Mouse (Mus musculus) heart, postnatal 25 days (tissue): Measurements from ENCODE around the gene Ostm1. TPM values are rescaled to one million over a fixed set of nuclear protein-coding genes. Genes with fewer than 3 reads are reported as not detected.

Source experiments
- DNase-seq: peaks from one replicate; pipeline ENCODE4 v3.0.0; 2022; ENCODE audit warnings: low spot score
- intact Hi-C: fragments of 180-260 bp; cut with DNase I; formaldehyde crosslinking; loops from one replicate; pipeline ENCODE4 v1.15.1; 2025
- total RNA-seq, 2 experiments: library from RNA; stranded (reverse); gene quantifications; 2 replicates each; pipeline ENCODE4 v1.2.3; 2021

Ostm1 gene
- total RNA-seq, 2 experiments from 2014 or later, result 16.0 to 16.6 TPM

GRCm38 (mm10) chr10:42581694-42582565 is 1.7 kb upstream of the Ostm1 start:
- DNase-seq, result no peak
- intact Hi-C loops, result loop anchor here (2.0 kb wide), 1 partner anchor 51 kb away; no protein-coding TSS in a partner anchor

- intact Hi-C loops, result loop anchor here (2.0 kb wide), 1 partner anchor 50 kb away; no protein-coding TSS in a partner anchor
- DNase-seq, result no peak
Measured at GRCm38 (mm10) chr10:42582566-42583110, 984 bp upstream of the Ostm1 start.

- intact Hi-C loops, result loop anchor here (2.0 kb wide), 1 partner anchor 49 kb away; no protein-coding TSS in a partner anchor
- no peak for DNase-seq
Measured at GRCm38 (mm10) chr10:42583902-42584435, 347 bp downstream of the Ostm1 start.

- DNase-seq, result no peak
Measured at GRCm38 (mm10) chr10:42584436-42584983, 888 bp downstream of the Ostm1 start.

GRCm38 (mm10) chr10:42585156-42585555 is 1.5 kb downstream of the Ostm1 start:
- no peak for DNase-seq
- intact Hi-C loops, result no loop called here

More at GRCm38 (mm10) chr10:42584436-42584983, 888 bp downstream of the Ostm1 start:
- intact Hi-C loops, result no loop called here

GRCm38 (mm10) chr10:42585596-42586305 is 2.1 kb downstream of the Ostm1 start:
- intact Hi-C loops, result no loop called here
- no peak for DNase-seq

GRCm38 (mm10) chr10:42587961-42588750 is 4.5 kb downstream of the Ostm1 start:
- intact Hi-C loops, result no loop called here
- no peak for DNase-seq

- intact Hi-C loops, result no loop called here
- no peak for DNase-seq
Measured at GRCm38 (mm10) chr10:42589505-42589904, 5.9 kb downstream of the Ostm1 start.

GRCm38 (mm10) chr10:42590261-42591184 is 6.9 kb downstream of the Ostm1 start:
- intact Hi-C loops, result no loop called here
- no peak for DNase-seq

- intact Hi-C loops, result no loop called here
- DNase-seq, result no peak
Measured at GRCm38 (mm10) chr10:42591185-42591992, 7.8 kb downstream of the Ostm1 start.

GRCm38 (mm10) chr10:42591993-42592686 is 8.5 kb downstream of the Ostm1 start:
- intact Hi-C loops, result no loop called here
- no peak for DNase-seq

GRCm38 (mm10) chr10:42593201-42593600 is 9.6 kb downstream of the Ostm1 start:
- intact Hi-C loops, result no loop called here
- DNase-seq, result no peak

- no peak for DNase-seq
- intact Hi-C loops, result no loop called here
Measured at GRCm38 (mm10) chr10:42598615-42599014, 15.0 kb downstream of the Ostm1 start.

- DNase-seq, result no peak
- intact Hi-C loops, result no loop called here
Measured at GRCm38 (mm10) chr10:42601556-42601955, 17.9 kb downstream of the Ostm1 start.

GRCm38 (mm10) chr10:42604874-42605273 is 21.3 kb downstream of the Ostm1 start:
- intact Hi-C loops, result no loop called here
- no peak for DNase-seq

GRCm38 (mm10) chr10:42606757-42607156 is 23.1 kb downstream of the Ostm1 start:
- intact Hi-C loops, result no loop called here
- DNase-seq, result no peak

- DNase-seq, result no peak
- intact Hi-C loops, result no loop called here
Measured at GRCm38 (mm10) chr10:42613075-42613474, 29.5 kb downstream of the Ostm1 start.
